Mouse (Mus musculus) bone marrow macrophage, adult 2 months (primary cell): ENCODE measurements around the gene Trim62.

Experiments
- CTCF ChIP-seq: IDR thresholded peaks from 2 replicates; pipeline ENCODE4 v1.5.1; 2012; ENCODE audit warnings: low read depth, mild to moderate bottlenecking, low read length, moderate library complexity
- POLR2A ChIP-seq: IDR thresholded peaks from 2 replicates; pipeline ENCODE4 v1.6.1; 2012; ENCODE audit warnings: mild to moderate bottlenecking, low read depth, low read length, borderline replicate concordance

DNA sequence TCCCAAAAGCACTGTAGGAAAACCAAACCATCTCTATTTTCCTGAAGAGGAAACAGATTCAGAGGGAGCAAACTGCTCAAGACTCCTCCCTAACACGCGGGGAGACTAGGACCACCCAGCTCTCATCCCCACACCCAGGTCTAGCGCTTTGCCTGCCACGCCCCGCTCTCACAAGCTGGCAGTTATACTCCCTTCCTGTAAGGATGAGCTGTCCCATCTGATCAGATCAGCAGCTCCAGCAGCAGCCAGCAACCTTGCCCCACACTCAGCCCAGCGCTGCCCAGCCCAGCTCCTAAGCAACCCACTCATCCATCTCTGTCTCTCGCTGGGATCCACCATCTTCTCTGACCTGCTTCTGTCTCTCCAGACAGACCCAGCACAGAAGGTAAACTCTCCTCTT, 49.4 kb downstream of the Trim62 start:
- no peak for TF ChIP-seq POLR2A
- no peak for TF ChIP-seq CTCF
